Mouse (Mus musculus) adrenal gland, adult 18-20 months (tissue): ENCODE results near the gene Slco3a1. TPM values are rescaled to one million over a fixed set of nuclear protein-coding genes. Genes with fewer than 3 reads are reported as not detected.

Experiments used
- DNase-seq, 2 experiments: peaks; one replicate each; pipeline ENCODE4 v3.0.0; 2021 to 2022; ENCODE audit warnings: low spot score in 2 of 2
- total RNA-seq, 2 experiments: library from RNA; stranded (reverse); gene quantifications; 1 replicate in 1 of 2; 2 replicates in 1 of 2; pipeline ENCODE4 v1.2.3; 2021

Slco3a1 gene
- total RNA-seq, 2 experiments from 2014 or later = 26.8 to 36.1 TPM

DNA sequence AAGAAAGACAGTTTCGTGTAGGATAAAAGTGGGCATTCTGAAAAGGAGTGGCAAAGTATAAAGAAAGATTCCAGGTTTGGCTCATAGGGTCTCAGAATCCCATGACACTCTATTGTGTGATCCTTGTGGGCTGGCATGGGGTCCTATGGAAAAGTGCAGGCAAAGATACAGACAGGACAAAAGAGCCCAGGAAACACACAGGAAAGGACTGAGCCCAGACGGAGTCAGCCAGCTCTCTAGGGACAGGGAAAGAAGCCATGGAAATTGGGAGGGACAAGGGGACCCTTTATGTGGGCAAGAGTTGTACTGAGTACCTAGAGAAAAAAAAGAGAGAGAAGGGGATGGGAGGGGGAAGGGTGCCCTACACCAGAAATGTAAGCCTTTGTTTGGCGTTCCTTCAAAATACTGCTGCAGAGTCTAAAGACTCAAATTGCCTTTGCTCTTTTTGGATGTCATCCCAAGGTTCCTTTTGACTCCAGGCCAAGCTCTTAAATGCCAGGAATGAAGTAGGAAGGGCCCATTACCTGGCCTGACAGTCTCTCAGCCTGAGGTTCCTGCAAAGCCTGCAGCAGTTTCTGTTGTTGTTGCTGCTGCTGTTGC, 238.6 kb downstream of the Slco3a1 start:
- DNase-seq = peak in 1 of 2 experiments; percentile 31

DNA sequence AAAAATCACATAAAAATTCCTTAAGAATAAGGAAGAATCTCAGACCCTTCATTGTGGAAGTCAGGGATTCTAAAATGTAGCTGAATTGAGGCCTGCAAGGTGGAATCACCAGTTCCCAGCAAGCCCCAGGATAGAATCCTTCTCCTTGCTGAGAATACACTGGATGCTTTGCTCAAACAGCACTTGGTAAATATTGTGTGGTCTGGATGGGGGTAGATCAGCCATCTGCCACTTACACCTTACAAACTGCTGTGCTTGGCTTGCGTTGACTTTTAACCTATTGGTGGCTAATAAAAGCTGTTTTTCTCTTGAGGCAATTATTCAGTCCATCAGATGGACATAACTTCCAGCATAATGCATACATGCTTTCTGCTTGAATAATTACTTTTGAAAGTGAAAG, 240.3 kb downstream of the Slco3a1 start:
- DNase-seq = no peak

GRCm38 (mm10) chr7:74313279-74314105, 241.1 kb downstream of the Slco3a1 start:
- DNase-seq = no peak

GRCm38 (mm10) chr7:74311536-74311935, 243.0 kb downstream of the Slco3a1 start:
- no peak for DNase-seq

DNA sequence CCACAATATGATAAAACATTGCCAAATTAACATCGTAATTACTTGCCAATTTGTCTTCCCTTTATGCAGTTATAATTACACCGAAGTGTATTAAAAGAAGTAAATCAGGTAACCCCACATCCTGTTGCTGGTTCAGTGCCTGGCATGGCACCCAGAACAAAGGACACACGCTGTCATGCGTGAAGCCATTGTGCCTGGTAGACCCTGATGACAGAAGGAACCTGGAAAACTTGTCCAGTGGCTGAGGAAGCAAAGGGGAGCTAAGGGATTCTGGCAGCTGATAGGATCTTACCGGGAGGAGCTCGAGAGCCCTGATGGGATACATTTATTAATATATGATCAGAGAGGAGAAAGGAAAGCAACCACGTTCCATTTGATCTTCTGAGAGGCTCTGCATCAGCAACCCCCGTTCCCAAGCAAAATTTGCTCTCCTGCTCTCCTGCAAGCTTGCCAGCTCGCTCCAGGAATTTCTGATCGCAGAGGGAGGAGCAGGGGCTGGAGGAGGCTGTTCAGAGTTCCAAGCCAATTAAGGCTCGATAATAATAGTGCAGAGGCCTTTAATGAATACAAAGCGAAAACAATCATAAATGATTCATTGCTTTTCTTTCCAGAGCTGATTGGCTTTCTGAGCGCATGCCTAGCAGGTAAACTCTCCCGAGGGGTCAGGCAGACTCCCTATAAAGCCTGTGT, 250.8 kb downstream of the Slco3a1 start:
- DNase-seq = no peak

DNA sequence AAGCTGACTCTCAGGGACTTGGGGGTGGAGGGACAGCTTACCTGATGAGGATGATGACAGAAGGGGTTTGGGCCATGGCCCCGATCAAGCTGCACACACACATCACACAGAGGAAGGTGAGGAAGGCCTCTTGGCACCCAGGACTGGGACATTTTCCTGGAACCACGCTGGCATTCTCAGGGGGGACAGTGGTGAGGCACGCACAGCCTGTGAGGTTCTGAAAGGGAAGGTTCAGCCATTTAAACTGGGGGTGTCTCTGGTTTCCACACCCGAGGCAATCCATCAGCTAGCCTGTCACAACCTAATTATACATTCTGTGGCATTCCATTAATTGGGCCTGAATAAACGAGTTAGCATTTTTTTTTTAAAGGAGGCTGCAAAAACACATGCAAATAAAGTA, 251.5 kb downstream of the Slco3a1 start:
- no peak for DNase-seq

GRCm38 (mm10) chr7:74286531-74286930, 268.0 kb downstream of the Slco3a1 start:
- no peak for DNase-seq

DNA sequence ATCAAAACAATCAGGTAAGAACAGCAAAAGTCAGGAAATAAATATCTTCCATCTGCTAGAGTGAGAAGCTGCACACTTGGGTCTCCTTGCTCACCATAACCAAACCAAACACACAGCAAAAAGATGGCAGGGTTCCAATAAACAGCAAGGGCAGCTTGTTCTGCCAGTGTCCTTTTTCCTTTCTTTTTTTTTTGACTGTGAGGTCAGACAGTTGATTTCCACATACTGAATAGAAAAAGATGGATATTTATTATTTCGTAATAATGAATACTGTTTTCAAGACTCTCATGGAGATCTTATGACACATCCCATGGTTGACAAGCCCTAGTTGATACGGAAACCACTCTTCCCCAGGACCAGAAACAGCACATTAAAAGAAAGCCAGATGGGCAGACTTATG, 274.2 kb downstream of the Slco3a1 start:
- no peak for DNase-seq

GRCm38 (mm10) chr7:74279356-74279755, 275.2 kb downstream of the Slco3a1 start:
- no peak for DNase-seq

- no peak for DNase-seq
Observed at GRCm38 (mm10) chr7:74270089-74270394, 284.5 kb downstream of the Slco3a1 start.

DNA sequence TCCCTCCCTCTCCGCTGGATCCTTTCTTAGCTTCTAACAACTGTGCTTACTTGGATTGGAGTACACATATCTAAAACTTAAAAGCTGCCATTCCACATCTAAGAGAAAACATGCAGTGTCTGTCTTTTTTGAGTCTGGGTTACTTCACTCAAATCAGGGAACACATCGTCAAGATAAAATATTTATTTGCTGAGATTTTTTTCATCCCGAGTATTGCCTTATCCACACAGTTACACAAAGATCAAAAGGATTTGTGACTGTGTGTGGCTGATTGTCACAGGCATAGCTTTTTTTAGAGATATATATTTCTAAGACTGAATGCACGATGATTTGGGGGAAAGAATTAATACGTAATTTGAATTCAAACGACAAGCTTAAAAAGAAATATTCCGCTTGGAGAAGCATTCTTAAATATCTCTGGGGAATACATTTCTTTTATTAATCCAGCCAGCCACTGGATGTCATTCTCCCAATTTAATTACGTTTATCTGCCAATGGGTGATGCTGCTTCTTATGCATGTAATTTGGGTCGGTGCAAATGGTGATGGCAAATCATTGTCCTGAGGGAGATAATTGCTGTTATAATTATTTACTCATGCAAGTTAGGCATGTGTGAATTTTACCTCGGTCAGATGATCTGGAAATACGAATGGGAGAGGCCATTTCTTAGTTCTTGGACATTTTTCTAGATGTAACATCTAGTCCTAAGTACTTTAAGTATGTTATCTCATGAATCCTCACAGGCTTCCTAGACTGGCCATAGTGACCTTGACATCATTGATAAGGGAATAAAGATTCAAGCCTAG, 285.1 kb downstream of the Slco3a1 start:
- DNase-seq = no peak

DNA sequence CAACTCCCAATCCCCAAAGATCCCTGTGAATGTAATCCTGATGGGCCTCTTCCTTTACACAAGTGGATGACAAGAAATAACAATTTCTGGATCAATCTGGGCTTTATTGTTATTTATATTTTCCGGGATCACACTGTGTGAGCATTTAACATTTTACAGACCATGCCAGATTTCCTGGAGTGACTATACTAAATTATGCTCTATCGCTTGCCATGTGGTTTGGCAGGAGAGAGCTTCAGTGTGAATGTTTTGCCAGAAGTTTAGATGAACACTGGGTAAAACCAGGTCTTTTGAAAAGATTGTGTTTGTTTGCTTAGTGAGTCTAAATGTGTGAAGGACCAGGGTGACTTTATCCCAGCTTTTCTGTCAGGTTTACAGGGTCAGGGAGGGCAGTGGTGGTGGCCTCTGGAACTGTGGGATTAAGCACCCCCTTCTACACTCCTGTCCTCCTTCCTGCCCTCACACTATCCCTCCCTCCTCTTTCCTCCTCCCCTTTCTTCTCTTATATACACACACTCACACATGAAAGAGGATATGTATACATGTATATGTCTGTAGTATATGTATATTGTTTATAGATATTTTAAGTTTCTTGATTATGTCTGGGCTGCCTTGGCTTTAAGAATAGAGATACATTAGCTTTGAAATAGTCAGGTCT, 287.9 kb downstream of the Slco3a1 start:
- DNase-seq = no peak

DNA sequence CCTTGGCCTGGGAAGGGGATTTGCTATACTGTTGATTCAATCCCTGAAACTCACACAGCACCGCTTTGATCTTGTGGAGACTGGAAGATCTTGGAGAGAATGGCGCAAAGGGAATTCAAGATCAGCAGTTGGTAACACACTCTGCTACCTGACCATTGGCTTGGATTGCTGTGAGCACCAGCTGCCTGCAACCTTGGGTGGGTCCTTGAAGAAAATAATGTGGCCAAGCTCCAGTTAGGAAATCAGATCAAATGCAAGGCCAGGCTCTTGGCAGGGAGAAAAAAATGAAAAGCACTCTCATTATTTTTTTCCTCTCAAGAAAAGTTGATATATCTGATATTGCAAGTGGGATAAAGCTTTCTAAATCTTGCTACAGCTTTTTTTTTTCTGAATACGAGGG, 298.3 kb downstream of the Slco3a1 start:
- no peak for DNase-seq

DNA sequence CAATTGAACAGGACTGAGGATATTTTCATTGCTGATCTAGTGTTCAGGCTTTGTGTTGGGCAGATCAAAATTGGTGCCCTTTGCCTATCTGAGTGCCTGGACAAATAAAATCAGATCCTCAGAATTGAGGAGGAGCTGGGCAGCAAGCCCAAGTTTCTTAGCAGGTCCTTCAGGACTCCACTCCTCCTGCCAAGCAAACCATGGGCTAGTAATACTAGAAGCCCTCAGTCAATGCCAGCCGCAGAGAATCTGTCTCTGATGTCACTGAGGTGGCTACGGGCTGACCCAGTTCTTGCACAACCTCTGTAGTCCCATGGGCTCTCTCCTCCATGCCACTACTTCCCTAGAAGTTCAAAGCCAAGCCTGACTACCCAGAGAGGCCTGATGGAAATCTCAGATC, 302.5 kb downstream of the Slco3a1 start:
- no peak for DNase-seq

- DNase-seq = no peak
Observed at GRCm38 (mm10) chr7:74241236-74241635, 313.3 kb downstream of the Slco3a1 start.

DNA sequence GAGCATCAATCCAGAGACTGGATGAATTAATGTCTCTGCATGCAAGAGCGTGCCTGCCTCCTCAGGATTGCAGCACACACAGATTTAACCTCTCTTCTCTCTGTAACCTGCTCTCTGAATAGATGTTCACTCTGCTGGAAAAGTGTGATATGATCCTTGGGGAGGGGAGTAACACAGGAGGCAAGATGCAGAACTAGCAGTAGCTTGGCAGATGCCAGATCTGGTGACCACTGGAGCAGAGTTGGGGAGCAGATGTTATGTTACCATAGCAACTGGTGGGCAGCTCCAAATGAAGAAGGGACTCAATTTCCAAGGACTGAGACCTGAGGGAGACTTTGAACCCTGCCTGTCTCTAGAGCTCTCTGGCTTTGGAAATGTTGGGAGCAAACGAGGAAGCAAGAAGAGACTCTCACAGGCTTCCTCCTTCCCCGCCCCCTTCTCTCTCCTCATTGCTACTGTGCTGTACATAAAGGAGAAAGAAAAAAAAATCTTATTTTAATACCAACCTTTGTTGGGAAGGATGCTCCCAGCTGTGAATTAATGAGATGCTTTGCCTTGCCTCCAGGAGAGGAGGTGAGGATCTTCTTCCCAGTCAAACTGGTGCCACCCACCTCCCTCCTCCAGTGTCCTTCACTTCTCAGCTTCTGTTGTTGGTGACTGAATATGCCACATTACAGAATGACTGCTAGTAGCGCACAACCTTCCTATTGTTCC, 314.0 kb downstream of the Slco3a1 start:
- no peak for DNase-seq
